Mouse (Mus musculus) frontal cortex, postnatal 25 days (tissue): ENCODE measurements around the gene E2f2.
A peak's percentile ranks its signal among the peaks of the same experiment; 100 is the strongest.

Experiments used
- DNase-seq, 2 experiments: peaks; one replicate each; pipeline ENCODE4 v3.0.0; 2022; ENCODE audit warnings: low spot score in 2 of 2

The E2f2 gene

DNA sequence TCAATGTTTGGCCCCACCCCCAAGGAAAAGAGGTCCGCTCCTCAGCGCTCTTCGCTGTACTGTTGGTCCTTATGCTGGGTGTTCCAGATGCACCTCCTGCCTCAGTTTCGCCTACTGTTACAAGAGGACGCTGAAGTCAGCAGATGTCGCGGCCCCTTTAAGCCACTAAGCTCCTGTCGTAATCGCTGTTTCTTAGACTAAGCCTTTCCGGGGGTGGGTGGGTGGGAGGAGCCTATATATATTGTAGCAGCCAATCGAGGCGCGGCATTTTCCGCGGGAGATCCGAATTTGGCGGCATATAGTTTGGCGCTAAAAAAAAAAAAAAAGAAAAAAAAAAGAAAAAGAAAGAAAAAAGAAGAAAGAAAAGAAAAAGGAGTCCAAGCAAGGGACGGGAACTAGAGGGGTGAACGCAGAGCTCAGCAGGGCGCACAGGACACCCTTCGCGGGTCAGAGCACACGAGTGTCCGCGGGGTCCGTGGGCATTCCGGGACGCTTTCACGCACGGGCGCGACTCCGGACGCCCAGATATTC lies at the start of gene E2f2:
E2f2 (plus strand) TSS at position 384 of the 531 bp plus-strand sequence.
- no peak for DNase-seq

DNA sequence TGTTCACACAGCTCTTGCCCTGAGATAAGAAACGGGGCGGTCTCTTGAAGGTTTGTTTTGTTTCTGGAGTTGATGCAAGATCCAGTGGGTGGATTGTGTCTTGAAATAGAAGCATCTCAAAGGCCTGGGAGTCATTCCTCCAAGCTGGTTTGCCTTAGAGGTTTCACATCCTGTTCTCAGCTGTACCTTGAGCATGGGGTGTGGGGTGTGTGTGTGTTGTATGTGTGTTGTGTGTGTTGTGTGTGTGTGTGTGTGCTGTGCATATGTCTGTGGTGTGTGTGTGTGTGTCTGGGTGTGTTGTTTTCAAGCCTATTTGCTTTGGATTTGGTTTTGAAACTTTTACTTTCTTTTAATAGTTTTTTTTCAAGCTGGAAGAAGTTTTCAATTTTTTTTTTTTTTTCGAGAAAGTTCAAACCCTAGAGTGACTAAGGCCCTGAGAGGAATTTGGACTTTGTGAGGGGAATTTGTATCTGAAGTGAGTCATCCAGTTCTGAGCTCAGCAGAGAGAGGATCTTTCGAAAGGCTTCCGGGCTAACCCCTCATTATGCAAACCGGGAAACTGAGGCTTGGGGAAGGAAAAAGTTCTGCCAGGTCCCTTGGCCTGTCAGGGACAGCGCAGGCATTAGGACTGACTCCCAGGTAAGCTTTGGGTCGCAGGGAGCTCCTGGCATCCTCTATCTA lies 48.9 kb upstream of the E2f2 start:
- no peak for DNase-seq

GRCm38 (mm10) chr4:136123792-136124161 lies 48.4 kb upstream of the E2f2 start:
- no peak for DNase-seq

DNA sequence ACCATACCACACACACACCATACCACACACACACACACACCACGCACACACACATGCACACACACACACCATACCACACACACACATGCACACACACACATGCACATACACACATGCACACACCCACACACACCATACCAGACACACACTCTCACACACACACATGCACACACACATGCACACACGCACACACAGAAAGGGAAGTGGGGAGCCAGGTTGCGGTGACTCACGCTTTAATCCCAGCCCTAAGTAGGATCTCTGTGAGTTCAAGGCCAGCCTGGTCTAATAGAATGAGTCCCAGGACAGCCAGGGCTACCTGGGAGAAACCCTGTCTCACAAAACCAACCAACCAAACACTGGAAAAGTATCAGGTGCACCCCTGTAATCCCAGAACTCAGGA lies 47.6 kb upstream of the E2f2 start:
- no peak for DNase-seq

DNA sequence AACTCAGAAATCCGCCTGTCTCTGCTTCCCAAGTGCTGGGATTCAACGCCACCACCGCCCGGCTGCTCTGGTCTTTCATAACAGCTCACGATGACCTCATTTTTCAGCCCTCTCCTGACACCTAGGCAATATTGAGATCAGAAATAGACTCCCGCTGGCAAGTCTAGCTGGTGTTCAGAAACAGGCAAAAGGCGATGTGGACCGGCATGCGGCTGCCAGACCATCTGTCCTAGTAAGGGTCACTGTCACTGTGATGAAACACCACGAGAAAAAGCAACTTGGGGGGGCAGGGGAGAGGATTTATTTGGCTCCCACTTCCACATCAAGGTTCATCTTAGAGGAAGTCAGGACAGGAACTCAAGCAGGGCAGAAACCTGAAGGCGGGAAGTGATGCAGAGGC lies 46.7 kb upstream of the E2f2 start:
- DNase-seq, result no peak

GRCm38 (mm10) chr4:136126019-136126418 lies 46.2 kb upstream of the E2f2 start:
- DNase-seq, result no peak

DNA sequence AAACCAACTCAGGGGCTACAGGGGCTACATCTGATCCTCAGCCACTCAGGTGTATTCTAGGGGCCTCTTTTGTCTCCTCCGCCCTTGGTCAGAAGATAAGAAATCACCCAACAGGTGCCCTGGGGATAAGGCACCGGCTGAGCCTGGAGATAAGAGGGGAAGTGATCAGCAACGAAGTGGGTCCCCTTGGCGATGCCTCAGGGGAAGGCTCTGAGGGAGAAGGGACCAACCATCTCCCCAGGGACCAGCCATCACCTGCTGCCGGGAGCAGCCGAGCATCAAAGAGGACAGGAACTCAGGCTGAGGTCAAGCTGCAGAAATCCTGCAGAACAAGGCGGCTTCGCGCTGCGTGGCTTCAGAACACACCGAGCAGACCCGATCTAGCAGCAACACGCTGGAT lies 44.5 kb upstream of the E2f2 start:
- no peak for DNase-seq

GRCm38 (mm10) chr4:136129842-136130241 lies 42.4 kb upstream of the E2f2 start:
- DNase-seq, result no peak

- DNase-seq, result no peak
Observed at GRCm38 (mm10) chr4:136133801-136134200, 38.4 kb upstream of the E2f2 start.

GRCm38 (mm10) chr4:136134418-136134977 lies 37.7 kb upstream of the E2f2 start:
- no peak for DNase-seq

DNA sequence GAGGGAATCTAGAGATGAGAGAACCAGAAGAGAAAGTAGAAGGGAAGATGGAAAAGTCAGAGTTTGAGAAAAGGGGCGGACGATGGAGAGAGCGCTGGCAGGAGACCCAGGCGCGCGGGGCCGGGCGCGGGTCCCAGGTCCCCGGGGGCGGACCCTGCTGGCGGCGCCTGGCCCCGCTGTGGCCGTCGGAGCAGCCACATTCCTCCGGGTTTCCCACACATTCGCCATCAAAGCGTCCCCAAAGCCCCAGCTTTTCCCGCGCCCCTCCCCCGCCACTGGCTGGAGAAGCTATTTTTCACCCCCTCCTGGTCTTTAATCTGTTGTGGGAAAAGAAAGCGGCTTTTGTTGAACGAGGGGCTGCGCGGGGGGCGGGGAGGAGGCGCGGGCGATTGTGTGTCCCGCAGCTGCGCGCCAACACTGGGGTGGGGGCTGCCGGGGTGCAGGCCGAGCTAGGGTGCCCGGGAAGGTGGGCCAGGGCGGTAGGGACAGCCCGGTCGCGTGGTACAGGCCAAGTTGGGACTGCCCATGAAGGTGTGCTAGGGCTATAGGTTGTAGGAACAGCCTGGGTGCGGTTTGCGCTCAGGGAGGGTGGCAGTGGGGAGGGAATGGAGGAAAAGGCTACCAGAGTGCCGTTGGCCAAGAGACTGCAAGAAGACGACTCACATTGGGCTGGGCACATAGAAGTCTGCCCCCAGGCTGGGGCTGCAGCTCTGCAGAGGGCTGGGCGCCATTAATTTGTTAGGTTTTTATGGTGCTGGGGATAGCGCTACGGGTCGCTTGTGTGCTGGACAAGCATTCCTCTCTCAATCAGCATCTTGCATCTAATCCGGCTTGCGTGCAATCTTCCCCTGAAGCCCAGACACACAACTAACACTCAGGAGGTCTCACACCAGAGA lies 37.0 kb upstream of the E2f2 start:
- DNase-seq, result peak in 1 of 2 experiments; percentile 19

DNA sequence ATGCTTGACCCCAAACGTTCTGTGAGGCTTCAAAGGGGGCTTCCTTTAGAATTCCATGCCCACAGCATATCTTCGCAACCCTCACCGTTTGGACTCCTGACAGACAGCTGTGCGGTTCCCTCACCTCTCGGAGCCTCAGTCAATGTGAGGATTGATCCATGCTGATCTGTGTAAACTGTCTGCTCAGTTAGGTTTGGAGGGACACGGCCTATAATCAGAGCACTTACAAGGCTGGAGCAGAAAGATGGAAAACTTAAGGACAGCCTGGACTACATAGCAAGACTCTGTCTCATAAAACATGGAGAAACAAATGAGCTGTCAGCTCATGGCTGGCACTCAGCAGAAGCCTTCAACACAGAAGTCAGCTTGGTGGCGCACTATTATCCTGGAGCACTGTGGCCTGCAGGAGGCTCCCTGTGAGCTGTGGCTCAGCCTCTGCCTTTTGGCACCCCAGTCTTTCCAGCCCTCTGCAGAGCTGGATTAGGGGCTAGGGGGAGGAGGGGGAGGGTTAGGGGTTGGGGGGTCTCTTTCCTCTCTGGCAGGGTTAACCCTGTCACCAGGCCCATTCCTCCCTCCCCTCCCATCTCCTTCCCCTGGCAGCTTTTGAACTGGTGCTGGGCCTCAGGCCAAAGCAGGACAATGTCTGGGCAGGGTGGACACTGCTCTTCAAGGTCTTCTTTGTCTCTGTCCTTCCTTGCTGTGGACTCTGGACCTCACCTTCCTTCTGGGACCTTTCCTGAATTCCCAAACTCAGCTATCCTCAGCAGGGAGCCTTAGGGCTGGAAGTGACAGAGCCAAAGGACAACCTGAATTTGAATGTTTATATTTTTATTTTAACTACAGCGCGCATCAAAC lies 36.1 kb upstream of the E2f2 start:
- DNase-seq, result no peak

DNA sequence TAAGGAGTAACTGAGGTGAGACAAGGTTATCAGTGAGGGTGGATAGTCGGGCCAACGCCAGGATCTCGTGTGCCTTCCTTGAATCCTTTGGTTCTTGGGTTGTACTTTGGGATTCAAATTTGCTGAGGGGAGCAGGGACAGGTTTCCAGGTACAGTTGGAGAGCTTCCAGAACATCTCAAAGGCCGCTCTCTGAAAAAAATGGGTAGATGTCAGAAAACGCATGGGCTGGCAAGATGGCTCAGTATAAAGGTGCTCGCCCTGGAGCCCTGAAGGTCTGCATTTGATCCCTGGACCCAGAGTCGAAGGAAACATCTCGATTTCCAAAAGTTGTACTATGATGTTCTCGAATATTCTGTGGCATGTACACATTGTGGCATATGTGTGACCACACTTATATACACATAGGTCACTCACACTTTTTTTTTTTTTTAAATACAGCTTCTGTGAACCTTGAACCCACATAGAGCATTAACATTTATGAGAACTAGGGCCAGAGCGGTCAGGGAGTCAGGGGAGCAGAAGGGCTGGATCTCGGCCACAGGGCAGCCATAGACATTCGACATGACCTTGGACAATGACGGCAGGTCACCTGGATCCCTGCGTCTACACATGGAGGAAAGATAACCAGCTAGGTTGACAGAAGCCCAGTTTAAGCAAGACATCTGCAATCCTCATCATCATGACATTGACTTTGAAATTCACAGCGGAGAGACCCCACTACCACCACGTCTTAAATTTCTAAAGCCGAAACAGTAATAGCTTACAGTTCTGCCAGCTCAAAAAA lies 32.7 kb upstream of the E2f2 start:
- DNase-seq, result no peak

GRCm38 (mm10) chr4:136140327-136141250 lies 31.6 kb upstream of the E2f2 start:
- DNase-seq, result peak; percentile 57 to 60

GRCm38 (mm10) chr4:136142267-136143192 lies 29.7 kb upstream of the E2f2 start:
- DNase-seq, result no peak

GRCm38 (mm10) chr4:136143193-136143976 lies 28.8 kb upstream of the E2f2 start, which contains the start of gene Id3:
Gene Id3 (plus strand): TSS chr4:136143497.
- peak; percentile 67 to 68 for DNase-seq

GRCm38 (mm10) chr4:136144126-136144926 lies 27.9 kb upstream of the E2f2 start:
- DNase-seq, result no peak
